Mouse (Mus musculus) ES-E14 (cell line): ENCODE results near the gene Olfr523.

Experiments used
- CHD2 ChIP-seq: IDR thresholded peaks from 2 replicates; pipeline ENCODE4 v1.6.1; 2014; ENCODE audit warnings: mild to moderate bottlenecking, low read depth, low read length, inconsistent platforms
- HCFC1 ChIP-seq: IDR thresholded peaks from 2 replicates; pipeline ENCODE4 v1.6.1; 2012; ENCODE audit warnings: low read length, inconsistent platforms, borderline replicate concordance; ENCODE audit not compliant: insufficient read depth
- ZC3H11A ChIP-seq: IDR thresholded peaks from 2 replicates; pipeline ENCODE4 v1.6.1; 2012; ENCODE audit warnings: low read depth, mild to moderate bottlenecking, inconsistent platforms, low read length, borderline replicate concordance

DNA sequence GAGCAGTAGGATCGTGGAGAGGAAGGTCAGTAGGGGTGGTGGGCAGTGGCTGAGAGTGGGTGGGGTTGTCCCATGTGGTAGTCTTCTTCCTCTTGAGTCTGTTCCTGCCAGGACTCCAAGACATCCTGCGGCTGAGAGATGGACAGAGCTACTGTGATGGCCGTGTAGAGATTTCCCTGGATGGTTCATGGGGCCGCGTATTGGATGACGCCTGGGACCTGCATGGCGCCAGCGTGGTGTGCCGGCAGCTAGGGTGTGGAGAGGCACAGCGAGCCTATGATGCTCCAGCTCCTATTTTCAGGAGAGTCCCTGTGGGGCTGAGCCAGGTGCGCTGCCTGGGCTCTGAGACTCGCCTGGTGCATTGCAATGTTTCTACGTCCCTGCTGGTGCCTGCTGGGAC lies 51.2 kb downstream of the Olfr523 start:
- TF ChIP-seq ZC3H11A, result no peak
- no peak for TF ChIP-seq CHD2
- TF ChIP-seq HCFC1, result no peak
